Mouse (Mus musculus) megakaryocyte, embryonic 14.5 days (primary cell): ENCODE data around the gene Olfr1317.

ENCODE experiments used
- FLI1 ChIP-seq: IDR thresholded peaks from 2 replicates; pipeline ENCODE4 v1.6.1; 2012; ENCODE audit warnings: low read length, inconsistent platforms, mixed read lengths
- GATA1 ChIP-seq: IDR thresholded peaks from 3 replicates; pipeline ENCODE4 v1.6.1; 2012; ENCODE audit warnings: mixed read lengths, low read length, inconsistent platforms, borderline replicate concordance

DNA sequence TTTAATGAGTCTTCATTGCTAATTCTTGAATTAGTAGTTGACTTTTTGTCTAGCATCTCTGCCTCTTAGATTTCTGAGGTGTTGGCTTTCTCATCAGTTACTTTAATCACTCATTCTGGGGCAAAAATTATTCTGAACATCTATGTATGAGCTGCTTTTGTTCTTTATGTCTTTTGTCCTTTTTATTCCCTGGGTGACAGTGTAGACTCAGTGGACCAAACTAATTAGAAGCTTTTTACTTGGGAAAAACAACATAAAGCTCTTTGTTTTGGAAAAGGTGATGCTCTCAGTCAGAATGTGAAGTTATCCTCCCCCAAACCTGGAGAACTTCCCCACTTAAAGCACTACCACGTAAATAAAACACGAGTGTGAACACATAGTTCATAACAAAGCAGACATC lies at the start of gene Olfr1317:
- TF ChIP-seq GATA1: no peak
- no peak for TF ChIP-seq FLI1
